Mouse (Mus musculus) limb, embryonic 14.5 days (tissue): ENCODE measurements around the gene Phlda2. TPM values are rescaled to one million over a fixed set of nuclear protein-coding genes. Genes with fewer than 3 reads are reported as not detected.
A peak's percentile ranks its signal among the peaks of the same experiment; 100 is the strongest.
"Not testable (repeated sequence)": the region's sequence is repeated elsewhere in the genome, so short reads cannot be mapped to it uniquely, and the experiment has no call there.

Experiments used
- ATAC-seq: fragments of 200-750 bp; cut with Nextera tagmentation; 2 replicates; pipeline ENCODE4 v1.8.0; 2017; ENCODE audit warnings: low read depth, moderate number of reproducible peaks, moderate TSS enrichment; ENCODE audit not compliant: low FRiP score
- DNase-seq: peaks from one replicate; pipeline ENCODE4 v3.0.0-alpha.2; 2015; ENCODE audit warnings: low spot score
- H3K27ac ChIP-seq: fragments of 300-500 bp; sonication (generic); replicated peaks from 2 replicates; pipeline ENCODE4 v1.5.1; 2014; ENCODE audit warnings: low read depth, mild to moderate bottlenecking, low read length, moderate library complexity, mixed read lengths
- H3K27me3 ChIP-seq: fragments of 300-500 bp; sonication (generic); 2 replicates; pipeline ENCODE4 v1.6.1; 2014; ENCODE audit warnings: low read length, mixed read lengths; ENCODE audit not compliant: control insufficient read depth, insufficient read depth
- H3K36me3 ChIP-seq: fragments of 300-500 bp; sonication (generic); 2 replicates; pipeline ENCODE4 v1.6.1; 2014; ENCODE audit warnings: mild to moderate bottlenecking, low read length, moderate library complexity, mixed read lengths; ENCODE audit not compliant: control insufficient read depth, insufficient read depth
- H3K4me1 ChIP-seq: fragments of 300-500 bp; sonication (generic); 2 replicates; pipeline ENCODE4 v1.6.1; 2014; ENCODE audit warnings: antibody characterized with exemption, low read length, mixed read lengths; ENCODE audit not compliant: control insufficient read depth, insufficient read depth
- H3K4me2 ChIP-seq: fragments of 300-500 bp; sonication (generic); replicated peaks from 2 replicates; pipeline ENCODE4 v1.6.1; 2014; ENCODE audit warnings: low read depth, mild to moderate bottlenecking, low read length, moderate library complexity; ENCODE audit not compliant: severe bottlenecking
- H3K4me3 ChIP-seq: fragments of 300-500 bp; sonication (generic); replicated peaks from 2 replicates; pipeline ENCODE4 v1.5.1; 2014; ENCODE audit warnings: low read length
- H3K9ac ChIP-seq: fragments of 300-500 bp; sonication (generic); 2 replicates; pipeline ENCODE4 v1.6.1; 2014; ENCODE audit warnings: mild to moderate bottlenecking, low read depth, low read length, moderate library complexity; ENCODE audit not compliant: severe bottlenecking
- H3K9me3 ChIP-seq: fragments of 300-500 bp; sonication (generic); 2 replicates; pipeline ENCODE4 v1.6.1; 2016; ENCODE audit warnings: low read length; ENCODE audit not compliant: control insufficient read depth
- POLR2A ChIP-seq: fragments of 200-500 bp; IDR thresholded peaks from 2 replicates; pipeline ENCODE4 v1.8.0; 2012; ENCODE audit warnings: inconsistent platforms, mild to moderate bottlenecking, moderate library complexity, borderline replicate concordance; ENCODE audit not compliant: insufficient read depth, insufficient read length; ENCODE audit errors: extremely low read depth
- WGBS: fragments of 180-500 bp; shearing (Covaris S2); extraction: QIAGEN DNeasy Blood & Tissue Kit; methylation state at CpG from one replicate; pipeline ENCODE4 v1.1.7; 2014; 5-methylcytosine and 5-hydroxymethylcytosine counted together
- polyA plus RNA-seq, 2 experiments: library from polyadenylated mRNA; depleted of rRNA in 1 of 2; stranded (reverse) in 1 of 2; unstranded in 1 of 2; fragments of >200 nt; fragmentation: Nextera tagmentation in 1 of 2; extraction: Ambion mirVana in 1 of 2; gene quantifications; 2 replicates each; pipeline versions ENCODE4 v1.2.1 to v1.2.3; 2012 to 2014

The Phlda2 gene
- polyA plus RNA-seq, 2 experiments, result 13.7 to 23.3 TPM

DNA sequence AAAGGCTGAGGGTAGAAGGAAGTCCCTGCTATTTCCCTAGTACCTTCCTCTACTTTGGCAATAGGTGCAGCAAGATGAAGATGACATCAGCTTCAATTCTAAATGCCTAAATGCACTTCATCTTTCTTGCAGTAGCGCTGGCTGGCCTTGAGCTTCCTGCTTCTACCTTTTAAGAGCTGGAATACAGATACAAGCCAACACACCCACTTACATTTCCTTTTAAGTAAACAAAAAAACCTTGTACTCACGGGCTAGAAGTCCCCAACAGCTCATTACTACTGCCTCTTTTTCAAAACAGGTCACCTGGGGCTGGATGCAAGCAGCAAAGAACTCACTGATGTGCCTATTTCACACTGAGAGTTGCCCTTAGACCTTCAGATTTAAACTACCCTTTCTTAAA is 43.6 kb upstream of the Phlda2 start:
- Histone ChIP-seq H3K9ac (no peak overlapping the region), H3K36me3 (no peaks in the 10 kb centered on the region), H3K9me3 (no peaks in the 10 kb centered on the region), H3K4me2 (no peak overlapping the region), H3K4me3 (no peak overlapping the region), H3K4me1 (peaks cover 9% of the 10 kb centered on the region; the same call in 1 of the 2 replicates), H3K27ac (no peak overlapping the region), H3K27me3 (no peaks in the 10 kb centered on the region)
- no peak for DNase-seq
- TF ChIP-seq POLR2A, result no peak
- ATAC-seq, result no peak
- 62% methylated on average over 2 of the region's 2 CpGs for WGBS

DNA sequence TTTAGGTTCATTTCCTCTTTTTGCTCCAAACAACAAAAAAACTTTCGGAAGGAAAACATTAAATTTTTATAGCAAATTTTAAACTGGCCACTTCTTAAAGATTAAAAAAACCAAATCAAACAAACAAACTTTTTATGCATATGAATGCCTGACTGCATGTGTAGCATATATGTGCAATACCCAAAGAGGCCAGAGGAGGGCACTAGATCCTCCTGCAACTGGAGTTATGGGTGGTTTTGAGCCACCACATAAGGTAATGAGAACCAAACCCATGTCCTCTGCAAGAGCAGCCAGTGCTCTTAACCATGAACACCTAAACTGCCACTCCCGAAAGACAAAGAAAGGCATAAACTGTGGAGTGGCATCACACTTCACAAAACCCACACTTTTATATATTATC is 41.4 kb upstream of the Phlda2 start:
- H3K4me3 ChIP-seq, result no peak overlapping the region
- H3K36me3 ChIP-seq, result peaks cover 13% of the 10 kb centered on the region
- no peaks in the 10 kb centered on the region for H3K9me3 ChIP-seq
- H3K9ac ChIP-seq, result no peak overlapping the region
- no peaks in the 10 kb centered on the region for H3K27me3 ChIP-seq
- no peak overlapping the region for H3K27ac ChIP-seq
- H3K4me2 ChIP-seq, result no peak overlapping the region
- 86% methylated on average over 2 of the region's 2 CpGs for WGBS
- peaks cover 9% of the 10 kb centered on the region; the same call in 1 of the 2 replicates for H3K4me1 ChIP-seq
- TF ChIP-seq POLR2A, result no peak
- DNase-seq, result peak; percentile 8
- no peak for ATAC-seq

DNA sequence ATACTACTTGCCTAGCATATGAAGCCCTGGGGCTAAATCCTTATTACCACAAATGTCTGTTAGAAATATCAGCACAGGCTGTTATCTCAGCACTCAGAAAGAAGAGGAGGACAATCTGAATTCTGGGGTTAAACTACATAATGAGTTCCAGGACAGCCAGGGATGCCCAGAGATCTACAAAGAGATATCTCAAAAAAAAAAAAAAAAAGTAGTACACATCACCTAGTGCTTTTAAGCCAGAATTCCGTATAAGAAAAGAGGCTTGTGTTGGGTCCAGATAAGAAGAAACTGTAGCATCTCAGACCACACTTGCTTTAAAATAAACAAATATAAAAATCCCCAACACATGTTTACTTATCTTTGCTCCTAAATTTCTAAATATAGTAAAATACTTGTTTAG is 35.7 kb upstream of the Phlda2 start:
- DNase-seq (no peak), ATAC-seq (no peak)
- Histone ChIP-seq H3K27me3 (no peaks in the 10 kb centered on the region), H3K4me1 (no peaks in the 10 kb centered on the region), H3K4me3 (no peak overlapping the region), H3K9ac (no peak overlapping the region), H3K36me3 (peaks cover 59% of the 10 kb centered on the region), H3K27ac (no peak overlapping the region), H3K9me3 (no peaks in the 10 kb centered on the region), H3K4me2 (no peak overlapping the region)
- no peak for TF ChIP-seq POLR2A
- 57% methylated on average over 1 of the region's 1 CpGs for WGBS

DNA sequence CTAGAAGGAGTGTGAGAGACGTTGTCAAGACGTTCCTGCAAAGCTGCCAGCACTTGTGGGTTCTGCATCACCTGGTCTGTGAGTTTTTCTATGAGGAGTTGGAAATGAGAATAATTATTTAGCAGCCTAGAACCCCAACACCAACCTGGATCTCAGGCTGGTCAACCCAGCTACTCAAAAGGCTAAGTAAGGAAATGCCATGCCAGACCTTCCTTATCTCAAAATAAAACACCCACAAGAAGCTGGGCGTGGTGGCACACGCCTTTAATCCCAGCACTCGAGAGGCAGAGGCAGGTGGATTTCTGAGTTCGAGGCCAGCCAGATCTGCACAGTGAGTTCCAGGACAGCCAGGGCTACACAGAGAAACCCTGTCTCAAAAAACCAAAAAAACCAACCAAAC is 35.3 kb upstream of the Phlda2 start:
- 94% methylated on average over 6 of the region's 6 CpGs for WGBS
- H3K27ac ChIP-seq, H3K4me3 ChIP-seq, H3K9me3 ChIP-seq, H3K4me2 ChIP-seq, ATAC-seq, H3K9ac ChIP-seq, H3K27me3 ChIP-seq, H3K4me1 ChIP-seq, DNase-seq: not testable (repeated sequence)
- peaks cover 64% of the 10 kb centered on the region for H3K36me3 ChIP-seq

DNA sequence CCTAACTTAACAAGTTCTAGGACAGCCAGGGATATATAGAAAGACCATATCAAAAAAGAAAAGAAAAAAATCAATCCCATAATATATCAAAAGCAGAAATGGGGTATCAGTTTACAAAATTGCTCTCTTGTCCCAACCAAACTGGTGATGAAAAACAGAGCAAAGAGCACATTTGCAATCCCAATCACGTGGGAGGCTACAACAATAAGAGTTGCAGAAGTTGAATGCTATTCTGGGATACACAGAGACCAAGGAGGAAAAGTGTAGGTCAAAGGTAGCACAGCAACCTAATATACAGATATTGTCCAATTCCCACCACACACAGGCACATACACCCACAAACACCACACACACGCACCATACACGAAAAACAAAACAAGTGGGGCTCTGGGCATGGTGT is 33.3 kb upstream of the Phlda2 start:
- Histone ChIP-seq H3K36me3 (peaks cover 83% of the 10 kb centered on the region), H3K4me1 (no peaks in the 10 kb centered on the region)
- WGBS, result 94% methylated on average over 3 of the region's 3 CpGs

DNA sequence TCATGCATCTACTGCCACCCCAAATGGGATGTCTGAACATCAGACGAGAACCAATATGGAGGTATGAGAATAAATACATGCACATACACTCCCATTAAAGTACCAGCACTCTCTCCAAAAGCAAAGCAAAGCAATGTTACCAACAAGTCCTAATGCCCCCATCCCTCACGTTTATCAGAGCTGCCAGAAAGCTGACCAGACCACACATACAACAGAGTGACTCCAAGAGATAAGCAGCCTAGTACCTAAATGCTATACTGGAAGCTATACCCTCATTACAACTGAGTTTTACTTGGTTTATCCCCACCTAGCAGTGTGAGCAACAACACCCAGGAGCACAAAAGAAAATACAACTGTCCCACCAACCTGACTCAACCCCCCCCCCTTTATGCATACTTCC is 30.3 kb upstream of the Phlda2 start:
- ATAC-seq, result no peak

More for the DNA sequence above, 33.3 kb upstream of the Phlda2 start:
- Histone ChIP-seq H3K4me2 (no peak overlapping the region), H3K27ac (no peak overlapping the region), H3K9ac (no peak overlapping the region), H3K4me3 (no peak overlapping the region), H3K27me3 (no peaks in the 10 kb centered on the region), H3K9me3 (no peaks in the 10 kb centered on the region)
- ATAC-seq, result no peak
- TF ChIP-seq POLR2A, result no peak
- no peak for DNase-seq

More for the DNA sequence above, 30.3 kb upstream of the Phlda2 start:
- 79% methylated on average over 2 of the region's 2 CpGs for WGBS
- TF ChIP-seq POLR2A, result no peak
- Histone ChIP-seq H3K4me1 (no peaks in the 10 kb centered on the region), H3K4me3 (no peak overlapping the region), H3K27me3 (no peaks in the 10 kb centered on the region), H3K4me2 (no peak overlapping the region), H3K9me3 (no peaks in the 10 kb centered on the region), H3K9ac (no peak overlapping the region), H3K36me3 (peaks cover 98% of the 10 kb centered on the region), H3K27ac (no peak overlapping the region)
- no peak for DNase-seq
